Mouse (Mus musculus) NIH3T3 (cell line): Measurements from ENCODE around the gene Cerk.
"Not testable (repeated sequence)": the region's sequence is repeated elsewhere in the genome, so short reads cannot be mapped to it uniquely, and the experiment has no call there.

Experiments
- DNase-seq: peaks from one replicate; pipeline ENCODE4 v3.0.0-alpha.2; 2012; ENCODE audit warnings: low read depth

Cerk gene

DNA sequence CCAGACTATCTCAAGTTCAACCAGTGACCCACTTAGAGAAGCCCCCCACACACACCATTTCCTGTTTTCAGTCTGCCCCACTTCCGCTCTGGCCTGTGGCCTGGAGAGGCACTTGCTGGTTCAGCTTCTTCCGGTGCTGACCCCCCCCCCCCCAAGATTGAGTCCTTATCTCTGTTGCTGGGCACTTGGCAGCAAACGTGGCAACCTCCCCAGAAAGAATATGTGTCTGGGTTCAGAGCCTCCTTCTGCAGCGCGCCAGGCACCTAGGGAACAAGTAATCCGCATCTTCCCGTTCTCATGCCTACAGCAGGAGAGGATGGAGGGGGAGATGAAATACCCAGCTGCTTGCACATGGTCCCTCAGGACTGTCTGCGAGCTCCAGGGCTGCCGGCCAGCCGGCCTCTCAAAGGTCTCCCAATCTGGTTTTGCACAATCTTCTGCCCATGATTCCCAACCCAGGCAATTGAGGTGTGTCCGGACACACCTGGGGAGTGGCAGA, 4.0 kb downstream of the Cerk start:
- no peak for DNase-seq

DNA sequence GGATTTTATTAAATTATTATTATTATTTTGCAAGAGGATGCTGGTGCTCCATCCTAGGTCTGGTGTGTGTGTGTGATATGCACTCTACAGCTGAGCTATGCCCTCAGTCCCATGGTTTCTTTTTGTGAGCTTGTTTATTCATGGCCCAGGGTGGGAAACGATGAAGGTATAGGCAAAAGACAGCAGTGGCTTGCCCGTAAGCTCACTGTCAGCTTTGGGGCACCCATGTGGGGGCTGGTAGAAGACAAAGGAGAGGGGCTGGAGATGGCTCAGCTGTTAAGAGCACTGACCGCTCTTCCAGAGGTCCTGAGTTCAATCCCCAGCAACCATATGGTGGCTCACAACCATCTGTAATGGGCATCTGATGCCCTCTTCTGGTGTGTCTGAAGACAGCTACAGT, 4.6 kb downstream of the Cerk start:
- not testable (repeated sequence) for DNase-seq

DNA sequence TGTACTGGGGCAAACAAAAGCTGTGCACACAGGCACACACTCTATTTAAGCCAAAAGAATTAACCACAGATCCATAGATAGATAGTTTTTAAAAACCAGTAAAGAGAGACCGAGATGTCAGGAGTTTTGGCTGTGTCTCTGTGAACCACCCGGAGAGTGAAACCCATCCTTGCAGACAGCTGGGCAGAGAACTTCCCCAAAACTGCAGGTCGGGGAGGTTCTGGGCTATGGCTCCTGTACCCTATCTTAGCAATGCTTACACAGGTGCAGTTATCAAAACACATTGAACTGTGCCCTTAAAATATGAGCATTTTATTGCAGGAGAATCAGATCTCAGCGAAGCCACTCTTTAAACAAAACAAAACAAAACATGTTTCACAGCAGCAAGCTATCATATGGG, 5.5 kb downstream of the Cerk start:
- DNase-seq = no peak

DNA sequence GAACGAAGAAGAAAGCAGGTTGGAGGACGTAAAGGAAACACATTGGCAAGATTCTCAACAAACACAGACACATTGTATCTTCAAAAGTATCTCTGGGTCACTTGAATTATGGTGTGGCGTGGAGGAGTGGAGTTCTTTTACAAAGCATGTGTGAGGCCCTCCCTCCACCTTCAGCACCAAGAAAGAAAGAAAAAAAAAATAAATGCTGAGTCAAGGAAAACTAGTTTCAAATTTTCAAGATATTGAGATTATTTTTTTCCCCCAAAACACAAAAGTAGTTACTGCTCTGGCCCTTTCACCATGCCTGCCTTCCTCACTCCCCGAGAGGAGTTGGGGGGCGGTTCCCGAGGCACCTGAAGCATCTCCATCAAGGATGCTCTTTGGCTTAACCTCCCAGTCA, 7.3 kb downstream of the Cerk start:
- no peak for DNase-seq

DNA sequence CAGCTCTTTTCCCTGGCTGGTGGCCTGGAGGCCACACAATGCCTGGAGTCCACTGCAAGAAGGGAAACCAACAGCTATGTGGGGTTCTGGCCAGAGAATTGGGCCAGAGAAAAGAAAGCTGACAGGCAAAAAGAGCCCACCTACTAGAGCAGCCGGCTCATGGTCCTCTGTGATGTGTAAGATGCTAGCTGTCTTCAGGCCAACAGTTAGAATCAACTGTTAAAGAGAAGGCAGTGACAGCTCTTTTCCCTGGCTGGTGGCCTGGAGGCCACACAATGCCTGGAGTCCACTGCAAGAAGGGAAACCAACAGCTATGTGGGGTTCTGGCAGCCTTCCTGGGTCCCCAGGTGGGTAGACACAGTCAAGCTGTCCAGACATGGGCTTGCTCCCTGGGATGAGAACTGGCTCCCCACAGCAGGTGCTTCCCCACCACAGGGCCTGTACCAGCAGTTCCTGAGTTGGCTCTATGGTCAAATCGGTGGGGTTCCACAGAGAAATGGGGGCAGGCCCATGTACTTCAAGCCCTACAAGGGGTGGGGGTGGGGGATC, 8.2 kb downstream of the Cerk start:
- not testable (repeated sequence) for DNase-seq

DNA sequence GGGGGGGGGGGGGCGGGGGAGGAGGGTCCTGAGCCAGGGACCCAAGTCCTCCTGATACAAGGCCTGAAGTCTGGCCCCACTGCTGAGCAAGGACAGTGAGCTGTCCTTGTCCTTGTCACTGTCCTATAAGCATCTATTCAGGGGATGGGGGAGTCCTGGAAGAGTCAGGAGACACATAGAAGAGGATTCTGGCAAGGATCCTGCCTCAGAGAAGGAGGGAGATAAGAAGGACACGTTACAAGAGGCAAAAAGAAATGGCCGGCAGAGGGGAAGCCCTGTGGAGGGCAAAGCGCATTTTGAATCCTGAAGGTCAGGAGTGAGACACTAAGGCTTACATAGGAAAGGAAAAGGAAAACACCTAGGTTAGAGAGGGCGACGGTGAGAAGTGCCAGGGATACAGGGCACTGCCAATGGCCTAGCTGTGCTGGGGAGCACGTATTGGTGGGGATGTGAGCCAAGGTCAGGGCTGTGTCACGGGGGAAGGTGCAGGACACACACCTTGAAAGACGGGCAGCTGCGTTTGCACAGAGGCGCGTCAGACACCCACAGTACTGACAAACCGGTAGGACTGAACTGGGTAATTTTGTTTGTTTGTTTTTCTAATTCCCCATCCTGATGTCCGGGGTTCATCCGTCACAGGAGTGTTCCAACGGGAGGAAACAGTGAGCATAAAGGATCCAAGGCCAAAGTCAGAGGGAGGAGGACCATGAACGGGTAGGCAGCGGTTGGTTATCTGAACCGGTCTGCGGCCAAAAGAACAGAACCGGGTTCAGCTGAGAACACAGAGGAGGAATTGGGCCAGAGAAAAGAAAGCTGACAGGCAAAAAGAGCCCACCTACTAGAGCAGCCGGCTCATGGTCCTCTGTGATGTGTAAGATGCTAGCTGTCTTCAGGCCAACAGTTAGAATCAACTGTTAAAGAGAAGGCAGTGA, 8.9 kb downstream of the Cerk start:
- no peak for DNase-seq

DNA sequence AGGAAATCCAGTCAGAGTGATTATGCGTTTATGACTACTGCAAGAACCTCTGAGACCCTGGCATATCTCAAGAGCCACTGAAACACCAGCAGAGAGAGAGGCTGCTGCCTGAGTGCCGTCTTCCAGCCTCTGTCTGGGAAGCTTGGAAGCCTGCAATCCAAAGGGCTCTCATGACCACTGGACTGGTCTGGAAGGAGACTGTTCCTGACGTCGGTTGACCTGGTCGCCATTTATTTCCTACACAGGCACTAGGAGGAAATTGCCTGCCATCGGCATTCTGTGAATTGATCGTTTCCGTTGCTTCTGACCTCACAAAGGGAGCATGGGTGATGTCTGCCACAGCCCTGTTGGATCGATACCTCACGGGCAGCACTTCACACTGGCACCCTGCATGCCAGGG, 9.8 kb downstream of the Cerk start:
- no peak for DNase-seq

DNA sequence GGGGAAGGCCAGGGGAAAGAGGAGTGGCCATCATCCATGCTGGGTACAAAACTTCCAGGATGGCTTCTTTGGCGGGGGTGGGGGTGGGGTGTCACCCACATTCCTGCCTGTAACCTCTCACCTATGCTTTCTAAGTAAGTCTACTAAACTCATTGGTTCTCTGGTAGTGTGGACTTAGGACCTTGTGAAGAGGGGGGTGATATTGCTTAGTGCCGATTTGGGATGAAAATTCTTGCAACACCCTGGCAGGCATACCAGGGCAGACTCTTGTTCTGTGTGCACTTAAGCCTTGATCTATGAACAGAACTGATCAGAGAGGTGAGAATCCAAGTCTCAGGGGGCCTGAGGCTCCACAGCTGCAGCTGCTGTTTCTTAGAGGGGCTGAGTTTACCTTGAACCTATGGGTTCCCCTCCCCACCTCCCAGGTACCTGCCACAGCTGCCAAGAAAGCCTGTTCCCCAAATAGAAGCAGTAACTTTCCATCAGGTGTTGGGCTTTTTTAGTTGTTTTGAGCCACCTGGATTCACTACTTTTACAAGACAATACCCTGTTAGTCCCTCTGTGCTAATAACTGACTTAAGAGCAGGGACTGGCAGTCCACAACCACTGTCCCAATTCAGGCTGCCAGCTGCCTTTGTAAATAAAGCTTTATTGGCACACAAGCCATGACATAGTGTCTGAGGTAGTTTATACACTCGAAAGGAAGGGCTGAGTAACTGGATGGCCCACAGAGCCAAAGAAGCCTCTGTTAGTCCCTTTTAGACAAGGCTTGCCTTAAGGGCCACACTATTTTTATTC, 10.5 kb downstream of the Cerk start:
- DNase-seq = no peak

DNA sequence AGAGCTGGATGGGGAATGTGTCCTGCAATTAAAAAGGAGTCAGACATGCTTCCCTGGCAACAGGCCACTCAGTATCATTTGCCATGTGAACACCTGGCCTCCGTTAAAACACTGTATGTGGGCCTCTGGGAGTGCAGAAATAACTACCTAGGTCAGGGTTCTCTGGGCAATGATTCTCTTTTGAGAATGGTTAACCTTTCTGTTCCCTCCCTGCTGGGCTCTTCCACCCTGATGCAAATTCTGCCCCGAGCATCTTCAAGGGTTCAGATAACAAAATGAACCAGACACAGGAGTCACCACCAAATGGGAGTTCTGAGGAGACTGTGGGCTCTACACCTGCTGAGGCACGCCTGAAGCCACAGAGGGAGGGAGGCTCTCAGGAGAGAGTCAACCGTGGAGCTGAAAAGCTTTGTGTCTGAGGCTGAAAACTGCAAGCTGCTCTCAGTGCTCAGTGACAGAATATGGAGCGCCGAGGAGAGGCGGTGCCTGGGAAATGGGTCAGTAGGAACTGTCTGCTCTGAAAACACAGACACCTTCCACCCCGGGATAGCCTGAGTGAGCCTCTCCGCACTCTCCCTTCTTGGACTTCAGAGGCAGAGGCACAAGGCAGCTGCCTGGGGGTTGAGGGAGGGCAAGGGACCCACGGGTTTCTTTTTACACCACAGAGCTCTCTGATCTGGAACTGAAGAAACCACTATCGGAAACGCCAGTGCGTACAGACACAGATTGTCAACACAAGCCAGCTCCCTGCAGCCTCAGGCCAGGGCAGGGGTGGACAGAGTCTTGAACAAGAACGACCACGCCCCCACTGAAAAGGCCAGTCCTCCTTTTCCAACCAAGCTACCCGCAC, 12.6 kb downstream of the Cerk start:
- DNase-seq = no peak

DNA sequence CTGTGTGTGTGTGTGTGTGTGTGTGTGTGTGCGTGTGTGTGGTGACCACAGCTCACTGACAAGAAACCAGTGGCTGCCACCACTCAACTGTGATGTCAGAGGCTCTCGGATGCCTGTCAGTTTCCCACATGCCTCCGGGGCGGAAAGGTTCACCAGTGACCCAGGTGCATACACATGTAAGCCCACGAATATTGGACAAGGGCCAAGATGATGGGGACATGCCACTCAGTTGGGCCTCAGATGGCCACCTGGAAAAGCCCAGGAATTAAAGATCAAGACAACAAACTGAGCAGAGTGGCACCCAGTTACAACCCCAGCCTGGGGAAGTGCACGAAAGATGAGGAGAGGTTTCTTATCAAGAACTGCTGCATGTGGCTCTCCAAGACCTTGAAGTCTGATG, 13.4 kb downstream of the Cerk start:
- DNase-seq = no peak

DNA sequence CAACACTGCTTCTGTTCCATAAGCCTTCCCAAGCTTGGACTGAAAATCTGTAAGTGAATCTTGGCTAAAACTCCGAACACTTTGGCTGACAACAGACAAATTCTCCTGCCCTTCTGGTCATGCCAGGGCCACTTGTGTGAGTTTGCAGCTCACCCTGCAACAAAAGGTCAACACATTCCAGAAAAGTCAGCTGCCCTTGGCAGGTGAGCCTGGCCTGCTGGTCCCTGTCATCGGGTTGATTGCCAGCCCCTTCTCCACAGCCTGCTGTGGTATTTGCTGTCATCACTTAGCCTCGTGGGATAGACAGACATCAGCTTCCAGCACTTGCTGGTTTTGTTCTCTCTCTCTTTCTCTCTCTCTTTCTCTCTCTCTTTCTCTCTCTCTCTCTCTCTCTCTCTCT, 13.8 kb downstream of the Cerk start:
- no peak for DNase-seq

DNA sequence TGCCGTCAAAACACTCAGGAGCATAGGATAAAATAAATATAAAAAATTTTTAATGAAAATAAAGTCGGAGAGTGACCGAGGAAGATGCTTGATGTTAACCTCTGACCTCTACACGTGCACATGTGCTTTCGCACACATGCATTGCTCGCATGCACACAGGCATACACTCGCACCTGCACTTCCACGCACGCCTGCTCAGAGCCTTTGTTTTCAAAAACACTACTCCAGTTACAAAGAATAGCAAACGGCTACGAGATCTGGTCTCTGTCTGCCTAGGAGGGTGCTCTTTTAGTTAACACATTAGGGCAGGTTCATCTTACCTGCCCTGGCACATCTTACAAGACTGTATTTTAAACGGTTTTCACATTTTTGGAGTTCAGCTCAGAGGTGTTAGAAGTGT, 14.6 kb downstream of the Cerk start:
- DNase-seq = no peak

DNA sequence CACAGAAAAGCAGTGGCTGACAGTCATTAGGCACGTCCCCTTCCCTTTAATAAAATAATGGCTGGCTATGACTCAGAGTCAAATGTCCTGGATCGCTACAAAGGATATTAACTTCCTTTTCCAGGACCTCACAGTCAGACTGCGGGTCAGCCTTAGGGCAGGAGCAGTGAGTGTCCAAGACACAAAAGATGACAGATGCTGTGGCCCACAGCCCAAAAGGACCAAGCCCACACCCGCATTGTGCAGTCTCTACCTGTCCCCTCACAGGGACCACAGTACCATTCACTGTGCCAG, 16.2 kb downstream of the Cerk start:
- no peak for DNase-seq

DNA sequence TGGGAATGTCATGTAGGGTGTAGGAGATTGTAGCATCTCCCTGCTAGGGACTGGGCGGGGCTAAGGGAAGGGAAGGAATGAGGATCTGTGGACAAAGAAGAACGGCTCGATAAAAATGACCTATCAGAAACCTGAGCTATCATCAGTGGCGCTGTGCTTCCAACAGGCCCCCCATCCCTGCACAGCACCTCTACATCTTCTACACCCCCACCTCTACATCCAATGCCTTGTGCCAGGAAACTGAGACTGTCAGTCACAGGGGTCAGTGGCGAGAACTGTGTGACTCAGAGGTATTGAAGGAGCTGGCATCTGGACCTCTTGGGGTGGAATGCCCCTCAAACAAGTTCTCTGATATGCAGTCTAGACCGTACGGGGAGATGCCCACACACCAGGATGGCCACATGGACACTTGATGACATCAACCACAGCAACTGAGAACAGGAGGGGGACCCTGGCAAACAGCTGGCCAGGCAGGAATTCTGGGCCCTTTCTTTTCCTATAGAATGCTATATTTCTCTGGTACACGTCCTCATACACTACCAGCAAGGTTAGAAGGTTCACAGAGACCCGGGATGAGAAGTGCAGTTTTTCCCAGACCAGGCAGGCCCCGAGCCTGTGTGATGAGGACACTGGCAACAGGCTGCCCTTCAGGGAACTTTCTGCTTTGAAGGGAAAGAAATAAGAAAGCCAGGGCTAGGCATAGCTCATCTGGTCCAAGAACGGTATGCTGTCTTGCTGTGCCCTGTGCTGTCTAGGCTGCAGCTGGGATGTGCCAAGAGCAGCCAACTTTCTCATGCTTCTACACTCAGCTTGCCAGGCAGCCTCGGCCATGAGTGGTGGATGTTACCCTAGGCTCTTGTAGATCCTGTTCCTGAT, 16.8 kb downstream of the Cerk start:
- no peak for DNase-seq

DNA sequence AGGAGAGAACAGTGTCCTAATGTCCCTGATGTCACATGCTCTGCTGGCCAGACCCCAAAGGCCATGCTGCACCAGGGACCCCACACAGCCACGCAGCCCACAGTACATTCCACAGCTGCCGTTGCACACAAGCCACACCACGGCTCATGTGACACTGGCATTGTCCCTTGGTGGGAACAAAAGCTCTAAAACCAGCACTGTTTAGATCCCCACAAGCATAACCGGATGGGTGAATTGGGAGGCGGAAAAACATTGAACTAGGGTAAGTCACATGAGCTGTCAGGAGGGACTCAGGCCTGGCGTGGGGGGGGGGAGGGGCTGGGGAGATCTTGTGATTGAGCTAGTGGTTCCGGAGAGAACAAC, 17.5 kb downstream of the Cerk start:
- no peak for DNase-seq

DNA sequence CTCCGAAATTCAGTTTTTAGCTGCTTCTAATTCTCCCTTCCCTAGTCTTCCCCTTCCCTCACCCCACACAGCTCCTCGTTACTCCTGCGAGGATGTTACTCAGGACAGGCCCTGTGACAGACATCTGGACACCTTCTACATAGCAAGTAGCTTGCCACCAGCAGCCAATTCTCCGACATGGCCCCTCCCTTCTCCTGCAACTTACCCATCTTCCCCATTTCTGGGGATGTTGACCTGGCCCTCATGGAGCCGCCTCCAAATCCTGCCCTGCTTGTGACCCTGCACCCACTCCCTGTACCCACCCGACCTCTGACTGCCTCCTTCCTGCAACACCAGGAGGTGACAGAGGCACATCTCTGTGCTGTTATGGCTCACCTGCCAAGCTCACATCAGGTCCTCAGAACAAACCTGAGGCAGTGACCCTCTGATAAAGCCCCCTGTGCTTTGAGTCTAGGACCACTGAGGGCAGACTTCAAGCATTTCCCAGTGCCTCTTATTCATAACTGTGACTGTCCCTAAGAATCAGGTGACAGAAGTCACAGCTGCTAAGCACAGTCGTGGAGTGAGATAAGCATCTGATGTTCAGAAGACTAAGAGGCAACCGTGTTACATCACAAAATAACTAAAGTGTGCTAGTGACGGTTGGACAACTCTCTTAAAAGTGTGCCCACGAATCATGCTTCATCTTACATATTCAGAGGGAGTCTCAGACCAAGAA, 18.0 kb downstream of the Cerk start:
- no peak for DNase-seq

DNA sequence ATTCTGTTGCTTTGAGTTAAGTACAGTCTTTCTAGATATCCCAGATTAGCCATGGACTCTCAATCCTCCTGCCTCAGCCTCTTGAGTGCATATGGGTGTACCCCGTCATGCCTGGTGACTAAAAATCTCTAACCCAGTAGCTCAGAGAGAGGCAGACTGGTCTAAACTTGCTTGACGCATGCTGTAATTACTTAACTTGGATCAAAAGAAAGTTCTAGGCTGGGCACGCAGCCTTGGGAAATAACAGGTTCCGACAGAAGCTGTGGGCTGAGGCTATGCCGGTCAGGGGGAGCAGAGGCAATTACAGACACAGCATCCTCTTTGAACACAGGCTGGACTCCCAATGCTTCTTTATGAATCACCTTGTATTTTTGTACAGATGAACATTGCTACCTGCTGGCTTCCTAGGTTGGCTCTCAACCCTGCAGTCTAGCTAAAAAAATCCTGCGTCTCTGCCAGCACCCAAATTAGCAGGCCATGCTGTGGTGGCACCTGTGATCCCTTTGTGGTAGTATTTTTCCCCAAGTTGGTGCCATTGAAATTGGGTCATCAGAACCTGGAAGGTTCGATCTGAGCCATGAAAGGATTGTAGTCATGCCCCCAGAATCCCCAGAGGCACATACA, 18.8 kb downstream of the Cerk start:
- DNase-seq = no peak

DNA sequence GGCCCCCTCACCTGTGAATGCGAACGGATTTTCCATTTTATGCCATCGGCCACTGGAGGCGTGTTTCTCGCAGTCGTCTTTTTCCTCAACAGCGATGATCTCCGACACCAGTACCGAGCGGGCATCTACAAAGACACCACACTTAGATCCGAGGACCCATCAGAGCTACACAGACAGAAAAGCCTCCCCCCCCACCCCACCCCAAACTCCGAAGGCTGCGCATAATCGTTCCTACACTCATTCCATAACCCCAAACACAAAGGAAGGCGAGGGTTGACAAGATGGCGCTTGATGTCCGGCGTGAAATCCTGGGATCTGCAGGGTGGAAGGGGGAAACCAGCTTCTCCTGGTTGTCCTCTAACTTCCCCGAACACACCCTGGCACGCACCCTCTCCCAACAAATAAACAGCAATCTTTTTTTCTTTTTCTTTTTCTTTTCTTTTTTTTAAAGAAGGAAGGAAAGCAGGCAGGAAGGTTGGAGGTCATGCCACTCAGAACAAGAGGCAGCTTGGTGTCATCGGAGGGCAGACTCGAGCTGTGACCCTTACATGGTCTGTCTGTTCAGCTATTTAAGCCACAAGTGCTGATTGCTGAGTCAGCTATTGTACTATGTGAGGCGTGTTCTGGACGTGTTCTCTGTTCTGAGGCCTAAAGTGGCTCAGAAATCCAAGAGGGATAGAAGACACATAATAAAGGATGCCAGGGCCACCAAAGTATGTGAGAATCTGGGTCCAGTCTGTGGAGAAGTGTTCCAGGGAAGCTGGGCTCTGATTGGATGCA, 19.9 kb downstream of the Cerk start:
- DNase-seq = no peak

DNA sequence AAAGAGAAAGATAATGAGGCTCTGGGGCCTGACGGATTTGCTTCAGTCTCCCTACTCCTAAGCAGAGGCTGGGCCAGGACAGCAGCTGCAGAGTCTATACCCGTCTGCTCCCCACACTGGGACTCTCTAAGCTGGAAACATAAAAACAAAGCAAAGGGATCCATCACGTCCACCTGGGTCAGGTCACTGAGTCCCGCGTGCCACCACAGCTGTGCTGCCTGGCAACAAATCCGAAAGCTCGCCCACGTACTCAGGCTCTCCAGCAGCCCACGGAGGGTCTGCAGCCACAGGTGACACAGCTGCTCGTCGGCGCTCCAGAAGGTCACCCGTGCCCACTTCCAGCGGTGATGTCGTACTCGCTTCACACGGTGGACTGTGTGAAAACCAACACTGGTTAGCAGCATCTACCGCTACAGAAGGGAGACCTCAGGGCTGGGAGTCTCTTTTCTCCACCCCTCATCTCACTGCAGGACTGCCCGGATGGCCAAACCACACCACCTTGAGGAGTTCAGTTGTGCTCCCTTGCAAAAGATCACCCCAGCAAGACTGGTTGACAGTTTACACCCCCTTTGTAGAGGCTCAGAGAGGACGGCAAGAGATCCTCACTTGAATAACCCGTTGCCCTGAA, 21.1 kb downstream of the Cerk start:
- DNase-seq = no peak
